Mouse (Mus musculus) heart, adult 11 months (tissue): ENCODE results near the gene Osbp.
"Not testable (repeated sequence)": the region's sequence is repeated elsewhere in the genome, so short reads cannot be mapped to it uniquely, and the experiment has no call there.

Experiments
- DNase-seq: peaks from one replicate; pipeline ENCODE4 v3.0.0; 2022

Osbp gene

DNA sequence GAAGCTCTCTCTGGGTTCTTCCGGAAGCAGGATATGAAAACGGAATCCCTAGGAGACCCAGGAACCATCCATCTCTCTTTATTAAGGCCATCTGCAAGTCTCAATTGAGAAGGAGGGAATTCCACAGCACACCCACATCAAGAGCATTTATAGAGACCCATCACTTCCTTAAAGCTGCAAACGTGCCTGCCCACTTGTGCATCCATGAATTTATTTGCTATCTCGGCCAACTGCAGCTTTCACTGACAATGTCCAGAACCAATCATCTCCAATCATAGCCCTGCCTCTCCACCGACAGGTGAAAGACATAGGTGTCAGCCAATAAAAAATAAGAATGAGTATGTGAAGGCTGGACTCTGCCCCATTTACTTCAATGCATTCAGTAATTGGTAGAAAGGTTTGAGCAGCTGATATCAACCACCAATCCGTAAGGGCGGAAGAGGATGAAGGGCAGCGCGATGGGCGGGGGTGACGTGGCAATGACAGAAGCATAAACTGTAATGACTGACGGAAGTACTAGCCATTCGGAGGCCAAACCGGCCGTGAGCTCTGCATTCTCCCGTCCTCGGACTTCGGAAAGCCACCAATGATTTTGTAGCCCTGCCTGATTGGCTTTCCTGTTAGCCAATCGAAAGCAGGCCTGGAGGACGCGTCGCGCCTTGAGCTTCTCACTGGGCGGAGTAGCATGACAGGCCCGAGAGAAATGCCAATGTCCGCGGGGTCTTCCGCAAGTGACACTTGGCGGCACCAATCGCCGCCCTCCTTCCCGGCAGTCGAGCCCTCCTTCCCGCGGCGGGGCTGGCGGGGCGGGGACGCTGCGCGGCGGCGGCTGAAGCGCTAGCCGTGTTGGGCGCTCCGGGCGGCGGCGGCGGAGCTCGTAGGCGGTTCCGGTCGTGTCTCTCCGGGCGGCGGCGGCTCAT, at the start of gene Osbp:
Gene Osbp (plus strand): TSS at position 919 of the 920 bp plus-strand sequence.
- peak; percentile 100 for DNase-seq

DNA sequence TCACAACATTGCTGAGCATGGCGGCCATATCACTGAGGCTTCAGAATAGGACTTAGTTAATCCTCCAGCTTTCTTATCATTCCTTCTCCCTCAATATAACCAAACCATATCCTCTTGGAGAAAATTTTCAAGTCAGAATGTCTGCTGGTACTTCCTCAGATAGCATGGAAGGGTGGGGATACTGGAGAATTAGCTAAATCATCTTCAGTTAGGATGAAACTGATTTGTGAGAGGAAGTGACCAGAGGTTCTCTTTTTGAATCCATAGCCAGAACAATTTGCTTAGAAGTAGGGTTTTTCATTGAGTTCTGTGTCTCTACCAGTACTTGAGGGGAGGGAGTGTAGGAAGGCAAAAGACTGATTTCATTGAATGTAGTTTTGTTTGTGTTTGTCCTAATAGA, 43.7 kb upstream of the Osbp start:
- peak; percentile 66 for DNase-seq

DNA sequence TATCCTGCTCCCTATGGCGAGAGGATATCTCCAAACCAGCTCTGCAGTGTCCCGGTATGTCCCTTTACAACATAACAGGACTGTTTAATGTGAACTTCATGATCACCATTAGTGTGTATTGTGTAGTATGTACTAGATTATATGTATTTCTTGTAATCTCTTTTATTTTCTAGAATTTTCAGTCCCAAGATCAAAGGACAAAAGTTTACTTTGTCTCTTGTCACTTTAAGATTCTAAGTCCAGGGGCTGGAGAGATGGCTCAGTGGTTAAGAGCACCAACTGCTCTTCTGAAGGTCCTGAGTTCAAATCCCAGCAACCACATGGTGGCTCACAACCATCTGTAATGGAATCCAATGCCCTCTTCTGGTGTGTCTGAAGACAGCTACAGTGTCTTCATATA, 43.2 kb upstream of the Osbp start:
- peak; percentile 82 for DNase-seq

DNA sequence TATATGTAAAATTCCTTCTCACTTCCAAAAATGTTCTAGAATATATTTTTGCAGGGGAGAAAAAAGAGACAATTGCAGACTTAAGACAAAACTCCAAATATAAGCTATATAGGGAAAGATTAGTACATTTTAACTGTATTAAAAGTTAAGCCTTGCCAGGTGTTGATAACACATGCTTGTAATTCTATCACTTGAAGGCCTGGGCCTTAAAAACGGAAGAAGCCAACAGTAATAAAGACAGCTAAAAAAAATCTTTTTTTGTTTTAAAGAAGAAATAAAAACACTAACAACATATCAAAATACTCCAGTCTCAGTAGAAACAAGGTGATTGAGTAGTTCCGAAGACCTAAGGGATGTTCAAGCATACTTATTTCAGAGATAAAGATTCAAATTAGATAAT, 39.4 kb upstream of the Osbp start:
- DNase-seq = no peak

DNA sequence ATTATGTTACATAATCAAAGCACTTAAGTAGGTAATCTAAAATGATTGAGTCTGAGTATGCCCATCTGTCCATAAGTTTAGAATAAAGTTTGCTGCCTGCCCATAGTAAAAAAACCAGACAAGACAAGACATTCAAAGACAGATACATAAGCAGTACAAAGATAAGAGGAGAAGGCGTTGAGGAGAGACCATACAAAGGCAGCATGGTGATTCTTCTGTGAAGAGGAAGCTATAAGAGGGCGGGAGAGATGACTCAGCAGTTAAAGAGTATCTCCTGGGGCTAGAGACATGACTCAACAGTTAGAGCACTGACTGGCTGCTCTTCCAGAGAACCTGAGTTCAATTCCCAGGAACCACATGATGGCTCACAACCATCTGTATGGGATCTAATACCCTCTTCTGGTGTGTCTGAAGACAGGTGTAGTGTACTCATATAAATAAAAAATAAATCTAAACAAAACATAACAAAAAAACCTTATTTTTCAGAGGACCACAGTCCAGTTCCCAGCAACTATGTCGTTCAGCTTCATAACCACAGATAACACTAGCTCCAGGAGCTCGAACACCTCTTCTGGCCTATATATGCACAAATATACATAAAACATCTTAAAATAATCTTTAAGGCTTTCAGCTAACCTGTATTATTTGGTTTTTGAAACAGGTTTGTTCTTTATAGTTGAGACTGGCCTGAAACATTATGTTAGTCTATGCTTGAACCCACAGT, 37.6 kb upstream of the Osbp start:
- DNase-seq = peak; percentile 37

DNA sequence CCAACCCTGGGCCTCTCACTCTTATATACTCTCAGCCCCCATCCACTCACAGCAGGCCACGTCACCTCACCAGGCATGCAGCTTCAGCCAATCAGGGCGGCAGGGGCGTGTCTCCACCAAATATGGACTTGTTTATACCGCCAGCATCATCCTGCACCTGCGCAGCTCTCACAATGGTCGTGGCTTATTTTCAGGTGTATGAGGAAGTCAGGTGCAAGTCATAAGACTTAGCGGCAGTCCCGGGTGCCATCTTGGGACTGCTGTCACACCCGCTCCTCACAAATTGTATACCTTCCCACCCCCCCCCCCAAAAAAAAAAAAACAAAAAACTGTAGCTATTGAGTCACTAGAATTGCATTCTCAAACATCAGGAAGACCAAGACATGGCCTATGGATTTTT, 19.3 kb upstream of the Osbp start:
- DNase-seq = peak; percentile 60

DNA sequence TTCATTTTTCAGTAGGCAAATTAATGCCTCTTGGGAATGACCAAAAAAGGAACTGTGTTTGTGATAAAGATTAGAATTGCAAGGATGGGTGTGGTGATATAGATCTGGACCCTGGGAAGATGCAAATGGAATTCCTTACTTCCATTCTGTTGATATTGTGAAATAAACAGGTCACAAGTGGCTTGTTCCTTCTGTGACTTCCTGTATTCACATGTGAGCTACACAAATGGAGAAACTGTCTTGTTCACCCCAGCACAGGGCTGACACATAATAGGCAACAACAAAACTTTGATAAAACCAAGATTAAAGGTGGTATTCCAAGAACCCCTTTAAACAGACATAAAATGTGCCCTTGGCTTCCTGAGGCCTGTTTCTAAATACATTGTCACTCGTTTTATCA, 15.9 kb upstream of the Osbp start:
- peak; percentile 6 for DNase-seq

DNA sequence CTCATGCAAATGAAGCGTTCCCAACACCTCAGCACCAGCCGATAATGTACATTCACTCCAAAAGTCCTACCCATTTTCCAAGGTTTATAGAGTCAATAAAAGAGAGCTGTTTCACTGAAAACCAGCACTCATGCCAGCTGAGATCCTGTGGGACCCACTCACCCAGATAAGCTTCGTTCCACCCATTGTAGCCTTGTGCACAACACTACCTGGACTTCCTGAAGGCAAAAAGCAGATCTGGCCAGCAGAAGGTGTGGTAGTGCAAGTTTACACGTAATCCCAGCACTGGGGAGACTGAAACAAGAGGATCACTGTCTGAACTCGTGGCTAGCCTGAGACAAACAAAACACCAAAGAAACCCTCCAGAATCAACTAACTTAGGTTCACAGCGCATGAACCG, 15.0 kb upstream of the Osbp start:
- DNase-seq = peak; percentile 87

DNA sequence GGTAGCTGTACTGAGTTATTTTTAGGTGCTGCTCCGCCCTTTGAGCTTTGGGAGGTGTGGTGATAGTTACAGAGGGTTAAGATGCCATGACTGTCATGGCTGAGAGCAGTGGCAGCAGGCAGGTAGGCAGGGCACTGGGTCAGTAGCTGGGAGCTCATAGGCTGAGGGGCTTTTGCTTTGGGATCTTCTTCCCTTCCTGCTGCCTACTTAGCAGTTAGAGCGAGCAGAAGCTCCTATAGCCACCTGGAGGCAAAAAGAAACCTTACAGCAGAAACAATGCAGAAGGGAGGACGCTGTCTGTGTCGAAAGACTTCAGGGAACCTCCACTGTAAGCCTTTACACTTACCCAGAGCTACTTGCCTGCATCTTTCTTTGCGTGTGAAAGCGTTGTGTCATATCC, 11.5 kb upstream of the Osbp start:
- peak; percentile 50 for DNase-seq

DNA sequence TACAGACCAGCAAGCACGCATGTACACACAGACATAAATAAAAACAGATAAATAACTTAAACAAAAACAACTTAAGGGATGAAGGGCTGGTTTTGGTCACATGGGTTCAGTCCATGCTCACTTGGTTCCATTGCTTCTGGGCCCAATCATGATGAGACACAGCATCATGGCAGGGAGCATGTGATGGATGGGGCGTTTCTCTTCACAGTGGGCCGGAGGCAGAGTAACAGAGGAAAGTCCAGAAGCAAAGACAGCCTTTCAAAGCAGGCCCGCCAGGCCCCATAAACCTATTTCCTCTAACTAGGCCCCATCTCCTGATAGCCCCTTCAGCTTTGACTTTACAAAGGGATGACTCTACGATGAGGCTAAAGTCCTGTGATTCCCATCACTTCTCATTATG, 9.1 kb upstream of the Osbp start:
- DNase-seq = peak; percentile 58

DNA sequence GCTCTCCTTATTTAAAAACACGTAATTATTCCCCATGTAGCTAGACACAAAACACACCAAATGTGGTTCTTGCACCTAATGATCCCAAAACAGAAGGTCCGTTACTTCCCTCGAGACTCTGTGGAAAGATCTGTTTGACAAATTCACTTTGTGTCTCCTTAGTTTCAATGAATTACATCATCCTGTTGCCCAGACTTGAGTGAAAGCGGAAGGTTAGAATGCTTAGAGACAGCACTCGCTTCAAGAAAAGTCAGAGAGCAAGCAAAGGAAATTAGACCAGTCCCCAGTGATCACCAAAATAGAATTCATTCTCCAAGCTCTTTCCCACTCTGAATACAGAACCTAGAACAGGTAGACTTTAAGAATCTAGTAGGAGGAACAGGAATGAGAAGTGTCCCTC, 8.3 kb upstream of the Osbp start:
- DNase-seq = peak; percentile 29

DNA sequence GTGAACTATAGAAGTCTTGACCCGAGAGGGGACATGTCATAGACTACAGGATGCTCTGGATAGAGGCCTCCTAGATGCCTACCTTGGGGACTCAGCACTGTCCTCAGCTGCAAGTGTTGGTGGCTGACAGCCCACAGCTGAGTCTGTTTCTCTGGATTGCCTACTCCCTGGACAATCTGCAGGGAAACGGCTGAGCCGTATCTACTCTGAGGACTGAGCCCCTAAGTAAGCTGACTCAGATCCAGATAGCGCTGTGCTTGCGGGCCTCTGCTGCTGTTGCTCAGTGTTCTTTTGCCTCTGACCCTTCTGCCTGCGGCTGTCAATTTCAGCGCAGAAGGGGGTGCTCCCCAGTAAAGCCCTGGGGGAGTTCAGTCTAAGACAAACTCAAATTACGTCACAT, 7.9 kb upstream of the Osbp start:
- peak; percentile 86 for DNase-seq

DNA sequence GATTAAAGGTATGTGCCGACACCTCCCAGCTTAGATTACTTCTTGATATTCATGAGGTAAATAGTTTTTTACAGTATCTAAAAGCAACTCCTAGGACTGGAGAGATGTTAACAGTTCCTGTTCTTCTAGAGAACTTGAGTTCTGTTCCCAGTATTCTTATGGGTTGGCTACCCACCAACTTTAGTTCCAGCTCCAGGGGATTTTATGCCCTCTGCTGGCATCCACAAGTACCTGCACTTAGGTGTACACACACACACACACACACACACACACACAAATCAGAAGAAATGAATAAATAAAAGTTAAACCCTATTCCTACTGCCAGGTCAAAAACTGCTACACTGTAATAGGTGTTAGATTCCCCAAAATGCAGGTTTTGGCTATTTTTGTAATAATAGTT, 1.5 kb upstream of the Osbp start:
- DNase-seq = peak; percentile 17

DNA sequence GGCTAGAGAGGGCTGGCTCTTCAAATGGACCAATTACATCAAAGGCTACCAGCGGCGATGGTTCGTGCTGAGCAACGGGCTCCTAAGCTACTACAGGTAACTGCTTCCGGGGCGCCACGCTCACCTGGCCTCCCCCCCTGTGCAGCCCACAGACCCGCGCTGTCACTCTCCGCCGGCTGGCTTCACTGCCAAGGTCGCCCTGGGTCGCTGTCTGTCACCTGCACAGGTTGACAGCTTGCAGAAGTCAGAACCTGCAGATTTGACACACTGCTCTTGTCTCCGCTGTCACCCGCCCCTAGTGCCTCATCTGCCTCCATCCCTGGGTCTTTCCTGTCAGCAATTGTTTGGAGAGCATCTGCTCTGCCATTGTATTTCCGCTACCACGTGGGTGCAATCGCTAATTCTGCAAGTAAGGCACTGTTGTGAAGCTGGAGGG, 478 bp downstream of the Osbp start:
- peak; percentile 96 for DNase-seq

DNA sequence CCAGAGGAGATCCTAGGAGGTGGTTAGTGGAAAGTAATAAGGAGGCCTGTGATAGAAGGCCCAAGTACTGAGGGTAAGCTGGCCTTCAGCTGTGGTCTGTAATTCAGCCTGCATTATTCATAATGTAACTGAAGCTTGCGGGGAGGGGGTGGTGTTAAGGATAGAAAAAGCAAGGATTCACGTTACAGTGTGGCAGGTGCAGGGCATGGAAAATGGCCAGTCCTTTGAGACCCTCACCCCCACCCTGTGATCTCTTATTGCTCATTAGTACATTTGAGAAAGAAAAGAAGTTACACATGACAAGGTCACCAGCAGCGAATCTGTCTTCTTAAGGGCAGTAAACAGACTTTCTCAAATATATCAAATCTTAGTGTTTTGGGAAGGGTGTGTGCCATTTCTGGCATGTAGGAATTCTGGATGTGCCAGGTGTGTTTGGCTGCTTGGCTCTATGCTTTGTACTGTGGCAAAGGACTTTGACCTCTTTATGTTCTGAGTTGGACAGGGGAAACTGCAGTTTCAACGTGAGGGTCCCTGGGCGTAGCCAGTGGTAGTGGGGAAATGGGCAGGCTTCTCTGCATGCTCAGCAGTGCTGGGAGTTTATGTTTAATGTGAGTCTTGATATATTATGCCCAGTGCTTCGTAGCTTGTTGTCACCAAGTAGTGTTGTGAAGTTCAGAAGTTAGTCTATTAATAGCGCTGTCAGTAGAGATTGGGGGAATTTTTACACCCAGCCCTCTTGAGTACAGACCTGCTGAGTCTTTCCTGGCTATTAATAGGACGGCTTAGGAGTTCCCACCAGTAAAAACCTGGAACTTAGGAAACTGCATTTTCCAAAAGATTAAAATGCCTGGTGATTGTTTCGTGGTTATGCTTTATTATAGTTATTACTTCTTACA, 3.7 kb downstream of the Osbp start:
- peak; percentile 87 for DNase-seq

DNA sequence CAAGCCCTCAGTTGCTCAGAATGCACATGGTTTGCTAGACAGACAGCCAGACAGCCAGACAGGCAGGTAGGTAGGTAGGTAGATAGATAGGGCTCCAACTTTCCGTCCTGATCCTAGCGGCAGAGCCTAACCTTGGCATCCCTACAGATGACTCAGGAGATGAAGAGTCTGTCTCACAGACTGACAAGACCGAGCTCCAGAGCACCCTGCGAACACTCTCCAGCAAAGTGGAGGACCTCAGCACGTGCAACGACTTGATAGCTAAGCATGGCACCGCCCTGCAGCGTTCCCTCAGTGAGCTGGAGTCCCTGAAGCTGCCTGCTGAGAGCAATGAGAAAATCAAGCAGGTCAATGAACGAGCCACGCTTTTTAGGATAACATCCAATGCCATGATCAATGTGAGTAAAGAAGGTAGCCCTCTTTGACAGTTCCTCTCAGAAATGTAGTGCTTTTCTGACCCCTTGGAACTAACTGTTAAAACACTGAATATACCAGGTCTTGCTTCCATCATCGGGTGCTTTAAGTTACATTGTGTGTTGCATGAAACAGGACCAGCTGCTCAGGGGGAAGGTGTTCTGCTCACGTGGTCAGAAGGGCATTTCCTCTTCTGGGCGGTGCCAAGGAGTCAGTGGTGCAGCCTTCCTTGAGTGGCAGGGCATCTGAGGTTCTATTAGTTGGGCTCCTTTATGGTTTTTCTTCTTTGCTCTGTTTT, 7.9 kb downstream of the Osbp start:
- no peak for DNase-seq

DNA sequence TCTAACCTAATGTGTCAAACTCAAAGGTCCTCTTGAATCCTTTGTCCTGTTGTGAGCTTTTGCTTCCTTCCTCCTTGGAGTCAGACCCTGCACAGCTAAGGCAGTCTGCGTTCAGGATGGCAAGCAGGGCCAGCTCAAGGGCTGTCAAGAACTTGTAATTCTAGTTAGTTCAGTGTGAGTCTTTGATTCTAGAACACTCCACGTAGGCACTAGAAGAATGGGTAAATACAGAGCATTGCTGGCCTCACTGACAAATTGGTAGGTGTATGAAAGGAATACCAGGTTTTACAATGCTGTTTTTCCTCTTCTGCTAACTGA, 8.4 kb downstream of the Osbp start:
- DNase-seq = no peak

DNA sequence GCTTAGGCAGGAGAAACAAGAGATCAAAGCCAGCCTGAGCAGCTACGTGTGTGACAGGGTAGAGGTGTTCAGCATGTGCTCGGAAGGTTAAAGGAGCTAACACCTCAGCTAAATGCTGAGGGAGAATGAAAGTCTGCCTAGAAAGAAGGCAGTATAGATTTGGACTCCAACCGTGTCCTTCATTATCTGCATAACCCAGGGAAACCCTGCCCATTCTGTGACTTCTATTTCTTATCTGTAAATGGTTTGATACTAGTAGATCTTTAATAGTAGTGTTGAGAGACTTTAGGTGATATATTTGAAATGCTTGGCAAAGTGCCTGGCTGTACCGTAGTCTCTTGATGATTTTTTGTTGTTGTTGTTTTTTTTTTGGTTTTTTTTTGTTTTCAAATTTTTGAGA, 9.9 kb downstream of the Osbp start:
- DNase-seq = no peak

DNA sequence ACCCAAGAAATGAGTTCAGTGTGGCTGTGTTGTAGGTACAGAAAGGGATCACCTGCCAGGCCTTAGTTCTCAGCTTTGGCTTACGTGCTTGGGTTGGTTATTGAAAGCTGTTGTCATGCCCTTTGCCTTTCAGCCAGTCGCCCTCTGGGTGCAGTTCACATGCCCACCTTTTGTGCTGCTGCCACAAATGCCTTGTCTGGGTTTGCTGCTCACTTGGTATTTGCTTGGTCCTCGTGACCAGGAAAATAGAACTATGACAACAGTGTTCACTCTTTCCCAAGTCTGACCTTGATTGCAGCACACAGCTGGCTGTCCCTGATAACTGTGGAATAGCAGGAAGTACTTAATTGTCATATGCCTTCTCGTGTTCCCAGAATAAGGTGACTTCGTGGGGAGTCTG, 11.6 kb downstream of the Osbp start:
- peak; percentile 94 for DNase-seq

DNA sequence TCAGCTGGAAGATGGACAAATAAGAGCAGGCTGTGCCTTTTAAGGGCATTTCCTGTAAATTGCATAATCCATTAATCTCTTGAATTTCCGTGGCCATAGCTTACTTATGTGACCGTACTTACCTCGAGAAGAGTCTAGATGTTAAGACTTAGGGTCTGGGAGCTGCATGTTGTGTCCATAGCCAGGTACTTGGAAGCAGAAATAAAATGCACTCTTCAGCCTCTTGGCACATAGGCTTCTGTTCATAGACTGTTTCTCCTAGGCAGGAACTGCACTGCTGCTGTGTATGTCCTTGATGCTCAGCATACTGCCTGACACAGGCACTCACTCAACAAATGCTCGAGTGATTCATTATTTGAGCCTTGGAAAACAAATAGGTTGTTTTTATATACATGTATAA, 14.7 kb downstream of the Osbp start:
- DNase-seq = peak; percentile 55

DNA sequence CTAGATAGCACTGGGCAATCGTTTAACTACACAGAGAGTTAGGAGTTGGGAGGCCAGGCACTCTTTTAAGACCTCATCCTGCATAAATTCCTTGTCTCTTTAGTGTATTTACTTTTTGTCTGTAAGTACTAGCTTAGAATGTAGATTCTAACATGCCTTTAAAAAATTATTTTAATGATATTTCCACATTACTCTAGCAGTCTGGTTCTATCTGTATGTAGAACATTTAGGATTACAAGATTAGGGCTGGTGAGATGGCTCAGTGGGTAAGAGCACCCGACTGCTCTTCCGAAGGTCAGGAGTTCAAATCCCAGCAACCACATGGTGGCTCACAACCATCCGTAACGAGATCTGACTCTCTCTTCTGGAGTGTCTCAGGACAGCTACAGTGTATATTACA, 18.9 kb downstream of the Osbp start:
- not testable (repeated sequence) for DNase-seq

DNA sequence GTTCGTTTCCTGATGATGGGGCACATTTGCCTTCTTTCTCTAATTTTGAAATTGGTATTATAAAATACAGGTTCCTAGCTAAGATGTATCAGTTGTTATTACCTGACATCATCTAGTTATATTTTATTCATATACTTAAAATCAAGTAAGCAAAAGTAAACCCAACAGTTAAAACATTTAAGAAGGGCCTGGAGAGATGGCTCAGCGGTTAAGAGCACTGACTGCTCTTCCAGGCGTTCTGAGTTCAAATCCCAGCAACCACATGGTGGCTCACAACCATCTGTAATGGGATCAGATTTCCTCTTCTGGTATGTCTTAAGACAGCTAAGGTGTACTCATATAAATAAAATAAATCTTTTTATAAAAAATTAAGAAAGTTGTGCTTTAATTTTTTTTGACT, 22.1 kb downstream of the Osbp start:
- peak; percentile 51 for DNase-seq

DNA sequence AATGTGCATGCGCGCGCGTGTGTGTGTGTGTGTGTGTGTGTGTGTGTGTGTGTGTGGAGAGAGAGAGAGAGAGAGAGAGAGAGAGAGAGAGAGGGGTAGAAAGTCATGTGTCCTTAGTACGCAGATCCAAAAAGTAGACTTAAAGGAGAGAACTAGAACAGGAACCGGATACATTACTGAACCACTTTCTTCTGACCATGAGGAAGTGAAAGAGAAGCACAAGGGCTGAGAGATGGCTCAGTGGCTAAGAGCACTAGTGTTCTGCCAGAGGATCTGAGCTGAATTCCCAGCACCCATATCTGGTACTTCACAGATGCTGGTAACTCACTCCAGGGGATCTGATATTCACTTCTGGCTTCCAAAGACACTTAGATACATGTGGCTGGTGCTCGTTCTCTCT, 23.6 kb downstream of the Osbp start:
- DNase-seq = peak; percentile 72
